Mouse (Mus musculus) limb, embryonic 12.5 days (tissue): Measurements from ENCODE around the gene Gtdc1. TPM values are rescaled to one million over a fixed set of nuclear protein-coding genes. Genes with fewer than 3 reads are reported as not detected.
A peak's percentile ranks its signal among the peaks of the same experiment; 100 is the strongest.

Experiments
- ATAC-seq: fragments of 200-750 bp; cut with Nextera tagmentation; 2 replicates; pipeline ENCODE4 v1.8.0; 2017; ENCODE audit warnings: low read depth, moderate TSS enrichment; ENCODE audit not compliant: insufficient number of reproducible peaks, insufficient read depth, low FRiP score, low TSS enrichment
- H3K27ac ChIP-seq: fragments of 300-500 bp; sonication (generic); 2 replicates; pipeline ENCODE4 v1.5.1; 2016; ENCODE audit warnings: mild to moderate bottlenecking, moderate library complexity
- H3K27me3 ChIP-seq: fragments of 300-500 bp; sonication (generic); 2 replicates; pipeline ENCODE4 v1.6.1; 2016; ENCODE audit warnings: mild to moderate bottlenecking, moderate library complexity
- H3K36me3 ChIP-seq: fragments of 300-500 bp; sonication (generic); 2 replicates; pipeline ENCODE4 v1.6.1; 2016; ENCODE audit warnings: mild to moderate bottlenecking, moderate library complexity
- H3K4me1 ChIP-seq: fragments of 300-500 bp; sonication (generic); replicated peaks from 2 replicates; pipeline ENCODE4 v1.6.1; 2016
- H3K4me2 ChIP-seq: fragments of 300-500 bp; sonication (generic); 2 replicates; pipeline ENCODE4 v1.6.1; 2016; ENCODE audit warnings: mild to moderate bottlenecking, moderate library complexity
- H3K4me3 ChIP-seq: fragments of 300-500 bp; sonication (generic); replicated peaks from 2 replicates; pipeline ENCODE4 v1.5.1; 2016; ENCODE audit warnings: mild to moderate bottlenecking
- H3K9ac ChIP-seq: fragments of 300-500 bp; sonication (generic); replicated peaks from 2 replicates; pipeline ENCODE4 v1.6.1; 2016; ENCODE audit warnings: mild to moderate bottlenecking, moderate library complexity
- H3K9me3 ChIP-seq: fragments of 300-500 bp; sonication (generic); 2 replicates; pipeline ENCODE4 v1.6.1; 2016; ENCODE audit warnings: mild to moderate bottlenecking, moderate library complexity
- WGBS: fragments of 180-500 bp; shearing (Covaris S2); methylation state at CpG from one replicate; pipeline ENCODE4 v1.1.7; 2016; 5-methylcytosine and 5-hydroxymethylcytosine counted together
- polyA plus RNA-seq: library from polyadenylated mRNA; unstranded; fragments of >200 nt; fragmentation: Nextera tagmentation; extraction: Ambion mirVana; gene quantifications from 2 replicates; pipeline ENCODE4 v1.2.1, GENCODE M21; 2016

The Gtdc1 gene
- polyA plus RNA-seq, 1 experiment from 2014 or later: 15.5 TPM

GRCm38 (mm10) chr2:44556861-44557592, 370.4 kb downstream of the Gtdc1 start:
- no peak overlapping the region for H3K27ac ChIP-seq
- 1% methylated on average over 42 of the region's 42 CpGs for WGBS

GRCm38 (mm10) chr2:44554716-44555115, 372.7 kb downstream of the Gtdc1 start:
- Histone ChIP-seq H3K36me3 (no peaks in the 10 kb centered on the region), H3K4me2 (no peak overlapping the region), H3K9me3 (no peaks in the 10 kb centered on the region), H3K4me3 (no peak overlapping the region), H3K4me1 (peaks cover 19% of the 10 kb centered on the region), H3K9ac (no peak overlapping the region), H3K27me3 (peaks cover 26% of the 10 kb centered on the region), H3K27ac (no peak overlapping the region)
- WGBS: 82% methylated on average over 3 of the region's 3 CpGs
- ATAC-seq: no peak

More at GRCm38 (mm10) chr2:44556861-44557592, 370.4 kb downstream of the Gtdc1 start:
- H3K9ac ChIP-seq: peak overlapping the region; percentile 60
- peak; percentile 76 for ATAC-seq
- peak overlapping the region; percentile 94 for H3K4me2 ChIP-seq
- no peaks in the 10 kb centered on the region for H3K9me3 ChIP-seq
- H3K4me1 ChIP-seq: peaks cover 19% of the 10 kb centered on the region
- no peaks in the 10 kb centered on the region for H3K36me3 ChIP-seq
- H3K4me3 ChIP-seq: peak overlapping the region; percentile 53
- H3K27me3 ChIP-seq: peaks cover 30% of the 10 kb centered on the region

- Histone ChIP-seq H3K27me3 (no peaks in the 10 kb centered on the region), H3K36me3 (no peaks in the 10 kb centered on the region), H3K4me2 (no peak overlapping the region), H3K27ac (no peak overlapping the region), H3K4me1 (no peaks in the 10 kb centered on the region), H3K9me3 (no peaks in the 10 kb centered on the region), H3K4me3 (no peak overlapping the region), H3K9ac (no peak overlapping the region)
- no peak for ATAC-seq
- WGBS: 94% methylated on average over 6 of the region's 6 CpGs
Measured at GRCm38 (mm10) chr2:44549311-44549710, 378.1 kb downstream of the Gtdc1 start.

GRCm38 (mm10) chr2:44542775-44543174, 384.7 kb downstream of the Gtdc1 start:
- H3K9ac ChIP-seq: no peak overlapping the region

GRCm38 (mm10) chr2:44541726-44542125, 385.7 kb downstream of the Gtdc1 start:
- WGBS: 95% methylated on average over 6 of the region's 6 CpGs
- ATAC-seq: no peak
- no peak overlapping the region for H3K9ac ChIP-seq
- H3K4me1 ChIP-seq: no peaks in the 10 kb centered on the region
- no peak overlapping the region for H3K4me2 ChIP-seq
- no peak overlapping the region for H3K4me3 ChIP-seq
- no peaks in the 10 kb centered on the region for H3K9me3 ChIP-seq
- H3K27ac ChIP-seq: no peak overlapping the region
- no peaks in the 10 kb centered on the region for H3K36me3 ChIP-seq
- no peaks in the 10 kb centered on the region; the same call in 1 of the 2 replicates for H3K27me3 ChIP-seq

More at GRCm38 (mm10) chr2:44542775-44543174, 384.7 kb downstream of the Gtdc1 start:
- H3K27ac ChIP-seq: no peak overlapping the region
- ATAC-seq: no peak
- no peak overlapping the region for H3K4me2 ChIP-seq
- no peaks in the 10 kb centered on the region for H3K36me3 ChIP-seq
- no peaks in the 10 kb centered on the region; the same call in 1 of the 2 replicates for H3K27me3 ChIP-seq
- H3K9me3 ChIP-seq: no peaks in the 10 kb centered on the region
- H3K4me1 ChIP-seq: no peaks in the 10 kb centered on the region
- no peak overlapping the region for H3K4me3 ChIP-seq

GRCm38 (mm10) chr2:44540881-44541280, 386.6 kb downstream of the Gtdc1 start:
- Histone ChIP-seq H3K27ac (no peak overlapping the region), H3K36me3 (no peaks in the 10 kb centered on the region), H3K4me2 (no peak overlapping the region), H3K9ac (no peak overlapping the region), H3K9me3 (no peaks in the 10 kb centered on the region), H3K4me1 (no peaks in the 10 kb centered on the region), H3K27me3 (no peaks in the 10 kb centered on the region; the same call in 1 of the 2 replicates), H3K4me3 (no peak overlapping the region)
- WGBS: 78% methylated on average over 6 of the region's 6 CpGs
- no peak for ATAC-seq

GRCm38 (mm10) chr2:44539121-44539634, 388.3 kb downstream of the Gtdc1 start:
- H3K9ac ChIP-seq: no peak overlapping the region
- no peak overlapping the region for H3K27ac ChIP-seq
- no peak overlapping the region for H3K4me2 ChIP-seq
- ATAC-seq: no peak
- no peaks in the 10 kb centered on the region; the same call in 1 of the 2 replicates for H3K27me3 ChIP-seq
- no peaks in the 10 kb centered on the region for H3K36me3 ChIP-seq
- no peaks in the 10 kb centered on the region for H3K4me1 ChIP-seq
- no peaks in the 10 kb centered on the region for H3K9me3 ChIP-seq
- no peak overlapping the region for H3K4me3 ChIP-seq
- 82% methylated on average over 5 of the region's 5 CpGs for WGBS

- Histone ChIP-seq H3K9ac (no peak overlapping the region), H3K9me3 (no peaks in the 10 kb centered on the region), H3K4me1 (no peaks in the 10 kb centered on the region), H3K36me3 (no peaks in the 10 kb centered on the region), H3K27ac (no peak overlapping the region), H3K4me3 (no peak overlapping the region), H3K4me2 (no peak overlapping the region), H3K27me3 (no peaks in the 10 kb centered on the region; the same call in 1 of the 2 replicates)
- ATAC-seq: no peak
- WGBS: 57% methylated on average over 4 of the region's 4 CpGs
Measured at GRCm38 (mm10) chr2:44538135-44538534, 389.3 kb downstream of the Gtdc1 start.

GRCm38 (mm10) chr2:44535760-44536159, 391.7 kb downstream of the Gtdc1 start:
- H3K4me1 ChIP-seq: no peaks in the 10 kb centered on the region
- no peak overlapping the region for H3K4me3 ChIP-seq
- ATAC-seq: no peak
- H3K27ac ChIP-seq: no peak overlapping the region
- no peaks in the 10 kb centered on the region for H3K36me3 ChIP-seq
- no peaks in the 10 kb centered on the region; the same call in 1 of the 2 replicates for H3K27me3 ChIP-seq
- WGBS: 94% methylated on average over 11 of the region's 11 CpGs
- no peak overlapping the region for H3K4me2 ChIP-seq
- no peak overlapping the region for H3K9ac ChIP-seq
- H3K9me3 ChIP-seq: no peaks in the 10 kb centered on the region

- H3K27me3 ChIP-seq: no peaks in the 10 kb centered on the region; the same call in 1 of the 2 replicates
- ATAC-seq: no peak
- 62% methylated on average over 10 of the region's 10 CpGs for WGBS
- H3K9me3 ChIP-seq: no peaks in the 10 kb centered on the region
- no peak overlapping the region for H3K9ac ChIP-seq
- no peaks in the 10 kb centered on the region for H3K4me1 ChIP-seq
- no peak overlapping the region for H3K27ac ChIP-seq
- no peak overlapping the region for H3K4me2 ChIP-seq
- no peak overlapping the region for H3K4me3 ChIP-seq
- no peaks in the 10 kb centered on the region for H3K36me3 ChIP-seq
Measured at GRCm38 (mm10) chr2:44535136-44535675, 392.3 kb downstream of the Gtdc1 start.

GRCm38 (mm10) chr2:44526110-44527032, 401.1 kb downstream of the Gtdc1 start:
- 22% methylated on average over 6 of the region's 6 CpGs for WGBS
- H3K9ac ChIP-seq: no peak overlapping the region
- no peak overlapping the region for H3K4me3 ChIP-seq
- H3K36me3 ChIP-seq: no peaks in the 10 kb centered on the region
- H3K4me2 ChIP-seq: no peak overlapping the region
- no peaks in the 10 kb centered on the region for H3K9me3 ChIP-seq
- no peak overlapping the region for H3K27ac ChIP-seq
- H3K27me3 ChIP-seq: no peaks in the 10 kb centered on the region
- H3K4me1 ChIP-seq: peaks cover 10% of the 10 kb centered on the region; the same call in 1 of the 2 replicates
- ATAC-seq: no peak
